Mouse (Mus musculus): ENCODE measurements around the gene Ccz1.

Gene Ccz1

GRCm38 (mm10) chr5:143993260-143993659, 21.4 kb downstream of the Ccz1 start:
- no peak for DNase-seq

- DNase-seq, result no peak
Measured at GRCm38 (mm10) chr5:143992661-143993060, 22.0 kb downstream of the Ccz1 start.

DNA sequence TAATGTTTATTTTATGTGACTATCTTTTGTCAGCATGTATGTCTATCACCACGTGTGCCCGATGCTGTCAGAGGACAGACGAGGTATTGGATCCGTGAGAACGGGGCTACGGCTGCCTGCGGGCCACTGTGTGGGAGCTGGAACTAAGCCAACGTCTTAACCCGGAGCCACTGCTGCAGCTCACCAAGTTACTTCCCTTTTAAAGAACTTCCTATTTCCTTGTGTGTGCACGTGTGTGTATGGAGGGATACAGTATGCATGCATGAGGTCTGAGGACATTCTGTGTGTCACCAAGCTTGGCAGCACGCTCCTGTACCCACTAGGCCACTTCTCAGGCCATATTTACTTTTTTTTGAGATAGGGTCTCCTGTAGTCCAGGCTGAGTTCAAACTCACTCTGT, 24.6 kb downstream of the Ccz1 start:
- no peak for DNase-seq

- no peak for DNase-seq
Measured at GRCm38 (mm10) chr5:143989046-143989445, 25.6 kb downstream of the Ccz1 start.

- DNase-seq, result peak; percentile 12 to 26
Measured at GRCm38 (mm10) chr5:143987596-143987995, 27.1 kb downstream of the Ccz1 start.

DNA sequence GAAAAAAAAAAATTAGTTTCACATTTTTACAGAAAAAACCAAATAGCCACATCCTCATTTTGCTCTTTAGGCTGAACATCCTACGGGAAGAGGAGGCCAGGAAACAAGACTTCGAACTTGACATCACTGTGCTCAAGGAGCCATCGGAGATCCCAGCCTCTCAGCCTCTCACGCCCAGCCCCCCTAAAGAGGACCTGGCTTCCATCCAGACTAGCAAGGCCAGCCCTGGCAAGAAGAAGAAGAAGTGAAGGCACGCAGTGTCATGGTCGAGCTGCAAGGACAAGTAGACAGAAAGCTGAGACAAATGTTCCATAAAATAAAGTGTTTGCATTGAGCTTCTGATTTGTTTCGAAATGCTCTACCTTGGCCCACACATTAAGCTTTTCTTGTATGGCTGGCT, 29.3 kb downstream of the Ccz1 start:
- DNase-seq, result no peak

DNA sequence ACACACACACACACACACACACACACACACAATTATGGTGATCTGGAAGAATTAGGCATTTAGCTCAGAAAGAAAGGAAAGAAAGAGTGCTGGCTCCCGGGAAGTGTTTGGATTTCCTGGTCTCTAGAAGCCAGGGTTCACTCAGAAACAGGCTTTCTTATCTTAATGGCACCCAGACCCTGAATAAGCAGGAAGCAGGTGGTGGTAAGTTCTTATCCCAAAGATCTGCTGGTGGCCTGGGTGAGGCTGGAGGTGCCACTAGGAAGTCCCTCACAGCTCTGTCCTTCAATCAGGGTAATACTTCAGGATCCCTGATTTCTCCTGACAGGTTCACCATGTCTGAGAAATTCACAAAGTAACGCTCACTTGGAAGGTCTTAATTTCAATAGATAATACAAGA, 32.3 kb downstream of the Ccz1 start:
- no peak for DNase-seq

- peak; percentile 17 to 38 for DNase-seq
Measured at GRCm38 (mm10) chr5:143980858-143981257, 33.8 kb downstream of the Ccz1 start.

- DNase-seq, result no peak
Measured at GRCm38 (mm10) chr5:143976726-143977431, 37.8 kb downstream of the Ccz1 start.

DNA sequence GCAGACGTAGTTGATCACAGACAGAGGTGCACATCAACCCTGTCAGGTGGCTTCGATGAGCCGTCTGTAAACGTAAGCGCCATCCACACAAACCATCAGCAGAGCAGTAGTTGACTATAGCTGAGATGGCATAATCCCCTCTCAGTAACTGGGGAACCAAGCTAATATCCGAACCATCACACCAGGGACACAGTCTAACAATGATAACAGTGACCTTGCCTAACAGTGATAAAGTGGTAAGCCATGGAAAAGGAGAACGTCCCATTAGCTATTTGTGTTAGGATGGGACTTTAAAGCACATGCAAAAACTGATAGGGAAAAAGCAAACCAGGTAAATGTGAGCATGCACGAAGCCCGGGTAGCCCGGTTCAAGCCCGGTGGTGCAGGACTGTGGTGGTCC, 38.4 kb downstream of the Ccz1 start:
- no peak for DNase-seq

- DNase-seq, result no peak
Measured at GRCm38 (mm10) chr5:143975631-143975933, 39.1 kb downstream of the Ccz1 start.

DNA sequence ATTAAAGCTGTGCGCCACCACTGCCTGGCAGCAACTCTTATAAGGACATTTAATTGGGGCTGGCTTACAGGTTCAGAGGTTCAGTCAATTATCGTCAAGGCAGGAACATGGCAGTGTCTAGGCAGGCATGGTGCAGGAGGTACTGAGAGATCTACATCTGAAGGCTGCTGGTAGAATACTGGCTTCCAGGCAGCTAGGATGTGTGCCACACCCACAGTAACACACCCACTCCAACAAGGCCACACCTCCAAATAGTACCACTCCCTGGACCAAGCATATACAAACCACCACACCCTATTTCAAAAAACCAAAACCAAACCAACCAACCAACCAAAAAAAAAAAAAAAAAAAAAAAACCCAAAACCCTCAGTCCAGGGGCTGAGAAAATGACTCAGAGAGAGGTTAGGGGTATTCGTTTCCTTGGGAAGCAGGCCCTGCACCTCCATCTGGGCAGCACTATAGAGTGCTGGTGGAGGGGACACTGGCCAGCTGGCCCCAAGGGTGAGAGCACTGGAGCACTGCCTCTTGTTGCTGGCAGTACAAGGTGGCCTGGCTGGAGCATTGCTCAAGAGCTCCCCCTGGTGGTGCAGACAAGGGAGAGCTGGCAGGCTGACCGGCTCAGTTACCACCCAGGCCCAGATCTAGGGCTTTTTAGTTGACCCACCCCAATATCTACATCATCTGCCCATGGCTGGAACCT, 39.6 kb downstream of the Ccz1 start:
- DNase-seq, result peak; percentile 37 to 56

DNA sequence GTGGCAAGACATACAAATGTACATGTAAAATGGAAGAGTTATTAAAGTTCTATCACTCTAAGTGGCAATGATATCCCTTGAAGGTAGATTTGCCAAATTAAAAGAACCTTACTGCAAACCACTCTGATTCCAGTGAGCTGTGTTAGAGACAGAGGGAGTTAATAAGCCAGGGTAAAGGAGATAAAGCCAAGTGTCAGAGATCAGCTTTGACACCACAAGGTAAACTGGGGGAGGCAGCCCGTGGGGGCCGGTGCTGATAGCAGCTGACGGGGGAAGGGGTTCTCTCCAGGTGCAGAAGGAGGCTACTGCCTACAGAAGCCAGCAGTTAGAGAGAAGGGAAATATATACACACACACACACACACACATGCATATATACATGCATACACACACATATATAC, 42.0 kb downstream of the Ccz1 start:
- no peak for DNase-seq

- DNase-seq, result no peak
Measured at GRCm38 (mm10) chr5:143966671-143967070, 48.0 kb downstream of the Ccz1 start.

DNA sequence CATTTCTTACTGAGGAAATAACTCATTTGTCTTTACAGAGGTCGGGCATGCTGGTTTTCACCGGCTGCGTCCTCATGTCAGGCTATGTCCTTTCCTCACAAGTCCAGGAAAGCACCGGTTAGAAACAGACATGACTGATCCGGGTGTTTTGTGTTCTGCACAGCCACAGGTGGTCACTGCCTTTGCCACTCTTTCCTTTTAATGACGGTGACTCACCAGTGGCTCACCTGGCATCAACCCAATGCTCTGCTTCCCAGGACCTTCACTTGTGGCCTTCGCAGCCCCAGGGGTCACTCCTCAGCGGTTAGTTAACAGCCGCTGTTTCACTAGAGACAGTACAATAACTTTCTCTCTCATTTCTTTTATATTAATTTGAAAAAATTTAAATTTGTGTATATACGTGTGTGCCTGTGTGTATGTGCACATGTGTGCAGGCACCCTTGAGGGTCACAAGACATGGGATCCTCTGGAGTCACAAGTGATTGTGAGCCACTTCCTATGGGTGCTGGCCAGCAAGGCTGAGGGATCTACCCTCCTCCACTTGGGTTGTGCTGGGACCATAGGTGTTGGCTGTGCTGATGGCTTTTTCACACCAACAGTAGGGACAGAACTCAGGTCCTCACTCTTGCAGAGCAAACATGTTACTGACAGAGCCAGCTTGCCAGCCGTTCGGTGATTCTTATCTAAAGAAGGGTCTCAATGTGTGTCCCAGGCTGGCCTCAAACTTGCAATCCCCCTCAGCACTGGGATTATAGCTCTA, 48.9 kb downstream of the Ccz1 start:
- DNase-seq, result no peak

GRCm38 (mm10) chr5:143961176-143961575, 53.5 kb downstream of the Ccz1 start:
- no peak for DNase-seq

DNA sequence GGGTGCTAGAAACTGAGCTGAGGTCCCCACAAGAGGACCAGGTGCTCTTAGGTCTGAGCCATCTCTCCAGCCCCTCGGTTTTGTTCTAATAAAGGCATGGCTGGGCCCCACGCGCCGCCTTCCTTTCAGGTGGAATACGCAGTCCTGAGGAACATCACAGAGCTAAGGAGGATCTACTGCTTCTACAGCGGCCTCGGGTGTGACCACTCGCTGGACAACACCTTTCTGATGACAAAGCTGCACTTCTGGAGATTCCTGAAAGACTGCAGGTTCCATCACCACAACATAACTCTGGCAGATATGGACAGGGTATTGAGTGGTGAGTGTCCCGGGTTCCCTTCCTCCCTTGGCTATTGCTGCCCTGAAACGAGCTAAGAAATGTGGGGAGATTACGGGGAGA, 55.1 kb downstream of the Ccz1 start:
- no peak for DNase-seq

GRCm38 (mm10) chr5:143957101-143957500, 57.6 kb downstream of the Ccz1 start:
- no peak for DNase-seq

GRCm38 (mm10) chr5:143950016-143950415, 64.7 kb downstream of the Ccz1 start:
- no peak for DNase-seq

DNA sequence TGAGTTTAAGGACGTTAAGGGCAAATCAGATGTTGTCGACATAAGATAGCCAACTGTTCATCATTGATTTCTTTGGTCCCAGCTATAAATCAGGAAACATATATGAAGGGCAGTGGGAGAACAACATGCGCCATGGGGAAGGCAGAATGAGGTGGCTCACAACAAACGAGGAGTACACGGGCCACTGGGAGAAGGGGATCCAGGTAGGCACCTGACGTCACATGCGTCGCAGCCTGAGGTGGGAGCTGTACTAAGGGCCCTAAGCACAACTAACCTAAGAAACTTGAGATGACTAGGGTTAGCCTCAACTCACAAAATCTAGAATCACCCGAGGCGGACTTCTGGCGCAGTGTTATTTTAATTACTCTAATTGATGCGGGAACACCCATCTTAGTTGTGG, 66.3 kb downstream of the Ccz1 start:
- no peak for DNase-seq

DNA sequence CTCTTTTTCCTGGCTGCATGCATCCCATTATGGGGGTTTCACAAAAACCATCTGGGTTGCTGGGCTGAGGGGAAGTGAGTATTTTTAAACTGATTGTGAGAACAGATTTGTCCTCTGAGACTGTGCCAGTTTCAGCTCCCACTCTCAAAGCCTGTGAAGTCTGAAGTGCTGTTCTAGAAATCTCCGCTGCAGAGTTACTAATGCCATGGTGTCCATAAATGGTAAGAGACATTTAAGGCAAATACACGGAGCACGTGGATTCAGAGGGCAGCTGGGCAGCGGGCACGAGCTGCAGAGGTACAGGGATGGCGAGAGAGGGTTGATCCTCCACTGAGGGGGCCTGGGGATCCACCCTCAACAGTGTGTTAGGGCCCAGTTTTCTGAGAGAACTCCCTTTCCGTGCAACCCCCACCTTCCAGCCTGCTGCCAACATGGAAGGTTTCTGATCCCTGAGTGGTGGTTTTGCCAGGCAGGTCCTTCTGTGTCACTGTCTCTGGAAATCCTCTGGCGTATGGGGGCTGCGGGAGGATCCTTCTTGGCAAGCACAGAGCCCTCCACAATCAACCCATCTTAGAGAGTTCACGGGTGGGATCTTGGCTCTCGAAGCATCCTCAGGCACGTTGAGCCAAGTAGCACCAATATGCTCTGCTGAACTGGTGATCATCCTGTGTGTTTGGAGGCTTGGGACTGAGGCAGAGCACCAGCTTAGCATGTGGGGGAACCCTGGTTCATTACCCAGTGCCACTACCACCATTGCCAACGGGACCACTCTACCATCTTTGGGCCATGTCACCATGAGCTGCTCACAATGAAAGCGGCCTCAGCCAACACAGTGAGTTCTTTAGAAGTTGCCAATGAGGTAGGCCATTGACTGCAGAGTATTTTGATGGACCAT, 71.2 kb downstream of the Ccz1 start:
- DNase-seq, result no peak

GRCm38 (mm10) chr5:143941588-143941987, 73.1 kb downstream of the Ccz1 start:
- no peak for DNase-seq
